Mouse (Mus musculus) intestine, embryonic 15.5 days (tissue): ENCODE data around the gene Foxg1. TPM values are rescaled to one million over a fixed set of nuclear protein-coding genes. Genes with fewer than 3 reads are reported as not detected.
A peak's percentile ranks its signal among the peaks of the same experiment; 100 is the strongest.

ENCODE experiments used
- ATAC-seq: fragments of 200-750 bp; cut with Nextera tagmentation; 2 replicates; pipeline ENCODE4 v1.8.0; 2017; ENCODE audit warnings: moderate TSS enrichment, moderate library complexity
- H3K27ac ChIP-seq: fragments of 300-500 bp; sonication (generic); 2 replicates; pipeline ENCODE4 v1.5.1; 2015; ENCODE audit warnings: mild to moderate bottlenecking, inconsistent platforms
- H3K27me3 ChIP-seq: fragments of 300-500 bp; sonication (generic); replicated peaks from 2 replicates; pipeline ENCODE4 v1.6.1; 2015; ENCODE audit warnings: inconsistent platforms
- H3K36me3 ChIP-seq: fragments of 300-500 bp; sonication (generic); 2 replicates; pipeline ENCODE4 v1.6.1; 2015; ENCODE audit warnings: inconsistent platforms
- H3K4me1 ChIP-seq: fragments of 300-500 bp; sonication (generic); replicated peaks from 2 replicates; pipeline ENCODE4 v1.6.1; 2015; ENCODE audit warnings: inconsistent platforms
- H3K4me2 ChIP-seq: fragments of 300-500 bp; sonication (generic); replicated peaks from 2 replicates; pipeline ENCODE4 v1.6.1; 2015; ENCODE audit warnings: mild to moderate bottlenecking, inconsistent platforms
- H3K4me3 ChIP-seq: fragments of 300-500 bp; sonication (generic); replicated peaks from 2 replicates; pipeline ENCODE4 v1.5.1; 2015; ENCODE audit warnings: inconsistent platforms
- H3K9ac ChIP-seq: fragments of 300-500 bp; sonication (generic); 2 replicates; pipeline ENCODE4 v1.6.1; 2015; ENCODE audit warnings: inconsistent platforms
- H3K9me3 ChIP-seq: fragments of 300-500 bp; sonication (generic); 2 replicates; pipeline ENCODE4 v1.6.1; 2016; ENCODE audit warnings: inconsistent platforms
- WGBS: fragments of 180-500 bp; shearing (Covaris S2); methylation state at CpG from one replicate; pipeline ENCODE4 v1.1.7; 2015; 5-methylcytosine and 5-hydroxymethylcytosine counted together
- polyA plus RNA-seq: library from polyadenylated mRNA; unstranded; fragments of >200 nt; fragmentation: Nextera tagmentation; extraction: Ambion mirVana; gene quantifications from 2 replicates; pipeline ENCODE4 v1.2.1, GENCODE M21; 2015

Gene Foxg1
- polyA plus RNA-seq, 1 experiment from 2014 or later: not detected

DNA sequence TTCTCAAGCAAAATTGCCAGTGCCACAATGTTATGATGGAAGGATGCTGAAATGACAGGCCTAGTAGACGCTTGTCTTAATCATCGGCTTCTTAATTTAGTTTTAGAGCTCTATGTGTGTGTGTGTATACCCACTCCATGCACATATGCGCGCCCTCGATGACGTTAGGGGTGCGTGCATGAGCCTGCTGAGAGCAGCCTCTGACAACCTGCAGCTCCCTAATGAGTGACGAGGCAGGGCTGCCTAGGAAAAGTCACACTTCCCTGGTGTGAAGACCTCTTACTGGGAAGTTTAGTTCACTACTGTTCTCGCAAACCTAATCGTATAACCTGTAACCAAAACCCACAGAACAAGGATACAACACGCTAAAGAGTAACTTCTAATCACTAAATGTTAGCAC is 3.0 kb upstream of the Foxg1 start:
- ATAC-seq: no peak

DNA sequence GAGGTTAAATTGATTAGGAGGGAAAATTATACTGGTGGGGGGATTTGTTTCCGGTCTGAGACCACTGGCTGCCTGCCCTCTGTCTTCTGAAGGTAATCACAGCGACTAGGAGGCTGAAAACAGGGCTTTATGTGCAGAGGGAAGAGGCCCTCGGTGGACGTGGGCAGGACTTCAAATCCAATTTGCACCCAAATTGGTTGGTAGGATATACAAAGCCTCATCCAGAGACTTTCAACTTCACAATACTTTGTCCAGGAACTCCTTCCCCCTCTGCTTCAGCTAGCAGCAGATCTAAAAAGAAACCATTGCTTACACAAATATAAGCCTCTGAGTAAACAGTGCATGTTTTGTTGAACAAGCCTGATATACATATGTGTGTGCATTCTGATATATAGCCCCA is 2.0 kb upstream of the Foxg1 start:
- ATAC-seq: no peak
- peaks cover 93% of the 10 kb centered on the region for H3K27me3 ChIP-seq

More for the DNA sequence above, 3.0 kb upstream of the Foxg1 start:
- no peaks in the 10 kb centered on the region for H3K9me3 ChIP-seq
- H3K4me1 ChIP-seq: peaks cover 9% of the 10 kb centered on the region
- H3K4me3 ChIP-seq: no peak overlapping the region
- H3K27ac ChIP-seq: no peak overlapping the region
- 4% methylated on average over 11 of the region's 11 CpGs for whole genome bisulfite sequencing
- no peaks in the 10 kb centered on the region for H3K36me3 ChIP-seq
- peaks cover 85% of the 10 kb centered on the region for H3K27me3 ChIP-seq
- H3K9ac ChIP-seq: no peak overlapping the region
- H3K4me2 ChIP-seq: no peak overlapping the region

DNA sequence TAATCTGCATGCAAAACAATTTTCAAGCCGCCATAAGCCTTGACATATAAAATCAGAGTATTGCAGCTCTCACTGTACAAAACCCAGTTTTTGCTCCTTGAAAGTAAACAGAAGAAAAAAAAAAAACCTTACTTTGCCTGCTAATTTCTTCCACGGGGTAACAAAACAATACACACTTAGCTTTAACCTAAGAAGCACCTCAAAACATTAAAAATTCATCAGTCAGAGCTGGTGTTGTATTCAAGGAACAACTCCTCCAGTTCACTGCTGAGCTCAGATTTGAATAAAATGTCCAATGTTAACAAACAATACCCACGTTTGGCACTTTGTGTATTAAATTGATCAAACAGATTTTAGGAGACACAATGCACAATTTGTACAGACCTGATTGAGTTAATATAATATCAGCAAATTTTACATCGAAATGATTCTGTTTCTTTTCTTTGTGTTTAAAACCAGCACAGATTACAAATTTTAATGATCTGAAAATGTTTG is 1.4 kb upstream of the Foxg1 start:
- no peak overlapping the region for H3K4me2 ChIP-seq
- H3K4me3 ChIP-seq: no peak overlapping the region
- H3K27me3 ChIP-seq: peaks cover 93% of the 10 kb centered on the region
- no peak overlapping the region for H3K9ac ChIP-seq
- H3K36me3 ChIP-seq: no peaks in the 10 kb centered on the region
- no peak overlapping the region for H3K27ac ChIP-seq
- 5% methylated on average over 4 of the region's 4 CpGs for WGBS
- H3K4me1 ChIP-seq: peaks cover 9% of the 10 kb centered on the region
- ATAC-seq: no peak
- no peaks in the 10 kb centered on the region for H3K9me3 ChIP-seq

More for the DNA sequence above, 2.0 kb upstream of the Foxg1 start:
- WGBS: 1% methylated on average over 4 of the region's 4 CpGs
- Histone ChIP-seq H3K9ac (no peak overlapping the region), H3K36me3 (no peaks in the 10 kb centered on the region), H3K27ac (no peak overlapping the region), H3K4me2 (no peak overlapping the region), H3K9me3 (no peaks in the 10 kb centered on the region), H3K4me3 (no peak overlapping the region), H3K4me1 (peaks cover 9% of the 10 kb centered on the region)

DNA sequence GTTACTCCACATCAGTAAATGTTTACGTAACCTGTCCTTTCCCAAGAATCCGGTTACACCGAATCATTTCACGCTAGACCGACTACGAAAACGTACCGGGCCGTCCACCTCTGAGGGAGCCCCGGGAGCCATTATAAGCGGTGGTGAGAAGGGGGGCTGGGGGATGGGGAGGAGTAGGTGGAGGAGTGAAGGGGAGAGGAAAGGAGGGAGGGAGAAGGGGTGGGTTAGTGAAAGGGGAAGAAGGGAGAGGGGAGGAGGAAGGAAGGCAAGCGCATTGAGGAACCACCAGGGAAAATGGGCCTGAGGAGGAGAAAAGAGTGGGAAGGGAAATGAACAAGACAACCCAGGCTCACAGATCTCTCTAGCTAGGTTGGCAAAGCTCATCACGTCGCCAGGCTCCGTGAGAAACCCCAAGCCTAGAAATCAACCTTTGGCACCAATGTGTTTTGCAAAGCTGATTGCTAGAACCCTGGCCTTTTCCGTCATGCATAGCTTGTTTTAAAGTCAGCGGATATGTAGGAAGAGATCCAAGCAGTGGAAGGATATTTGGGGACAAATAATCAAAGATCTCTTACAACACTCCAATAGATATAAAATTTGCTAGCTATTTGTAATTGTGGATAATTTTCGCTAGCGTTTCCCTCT is 617 bp upstream of the Foxg1 start:
- peaks cover 9% of the 10 kb centered on the region for H3K4me1 ChIP-seq
- peaks cover 87% of the 10 kb centered on the region for H3K27me3 ChIP-seq
- no peaks in the 10 kb centered on the region for H3K36me3 ChIP-seq
- no peak overlapping the region for H3K4me3 ChIP-seq
- no peak overlapping the region for H3K4me2 ChIP-seq
- WGBS: 1% methylated on average over 19 of the region's 19 CpGs
- no peak for ATAC-seq
- H3K9me3 ChIP-seq: no peaks in the 10 kb centered on the region
- H3K9ac ChIP-seq: no peak overlapping the region
- H3K27ac ChIP-seq: no peak overlapping the region

DNA sequence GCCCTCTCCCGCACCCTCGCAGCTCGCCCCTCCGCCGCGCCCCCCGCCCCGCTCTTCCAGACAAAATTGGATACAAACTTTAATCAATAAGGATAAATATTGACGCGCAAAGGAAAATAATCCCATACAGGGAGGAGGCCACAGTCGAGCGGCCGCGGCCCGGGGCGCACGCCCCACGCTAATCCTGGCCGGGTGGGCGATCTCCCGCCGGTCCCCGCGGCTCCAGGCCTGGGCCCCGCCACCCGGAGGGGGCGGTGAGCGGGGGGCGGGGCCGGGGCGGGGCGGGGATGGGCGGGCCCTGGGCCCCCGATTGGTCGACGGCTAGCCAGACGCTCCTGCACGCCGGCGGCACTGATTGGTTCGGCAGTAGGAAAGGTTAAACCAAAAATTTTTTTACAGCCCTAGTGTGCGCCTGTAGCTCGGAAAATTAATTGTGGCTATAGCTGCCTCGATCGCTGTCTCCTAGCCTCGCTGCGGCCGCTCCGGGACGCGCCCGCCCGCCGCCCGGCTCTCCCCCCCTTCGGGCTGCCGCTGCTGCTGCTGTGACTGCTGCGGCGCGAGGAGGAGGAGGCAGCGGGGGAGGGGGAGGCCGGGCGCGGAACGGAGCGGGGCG is 1.2 kb downstream of the Foxg1 start:
- ATAC-seq: peak; percentile 68
- peaks cover 73% of the 10 kb centered on the region for H3K27me3 ChIP-seq
- no peak overlapping the region for H3K9ac ChIP-seq
- H3K4me1 ChIP-seq: peaks cover 9% of the 10 kb centered on the region
- H3K4me3 ChIP-seq: peak overlapping the region; percentile 29
- peak overlapping the region; percentile 61 for H3K4me2 ChIP-seq
- no peak overlapping the region for H3K27ac ChIP-seq
- no peaks in the 10 kb centered on the region for H3K9me3 ChIP-seq
- WGBS: under 1% methylated on average over 57 of the region's 67 CpGs
- no peaks in the 10 kb centered on the region for H3K36me3 ChIP-seq

DNA sequence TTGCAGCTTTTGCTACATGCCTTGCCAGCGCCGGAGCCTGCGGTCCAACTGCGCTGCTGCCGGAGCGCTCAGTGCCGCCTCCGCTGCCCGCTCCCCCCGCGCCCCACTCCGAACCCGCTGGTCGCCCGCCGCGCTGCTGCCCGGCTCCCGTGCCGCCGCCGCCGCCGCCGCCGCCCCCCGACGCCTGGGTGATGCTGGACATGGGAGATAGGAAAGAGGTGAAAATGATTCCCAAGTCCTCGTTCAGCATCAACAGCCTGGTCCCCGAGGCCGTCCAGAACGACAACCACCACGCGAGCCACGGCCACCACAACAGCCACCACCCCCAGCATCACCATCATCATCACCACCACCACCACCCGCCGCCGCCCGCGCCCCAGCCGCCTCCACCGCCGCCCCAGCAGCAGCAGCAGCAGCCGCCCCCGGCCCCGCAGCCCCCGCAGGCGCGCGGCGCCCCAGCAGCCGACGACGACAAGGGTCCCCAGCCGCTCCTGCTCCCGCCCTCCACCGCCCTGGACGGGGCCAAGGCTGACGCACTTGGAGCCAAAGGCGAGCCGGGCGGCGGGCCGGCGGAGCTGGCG is 1.9 kb downstream of the Foxg1 start:
- ATAC-seq: no peak

DNA sequence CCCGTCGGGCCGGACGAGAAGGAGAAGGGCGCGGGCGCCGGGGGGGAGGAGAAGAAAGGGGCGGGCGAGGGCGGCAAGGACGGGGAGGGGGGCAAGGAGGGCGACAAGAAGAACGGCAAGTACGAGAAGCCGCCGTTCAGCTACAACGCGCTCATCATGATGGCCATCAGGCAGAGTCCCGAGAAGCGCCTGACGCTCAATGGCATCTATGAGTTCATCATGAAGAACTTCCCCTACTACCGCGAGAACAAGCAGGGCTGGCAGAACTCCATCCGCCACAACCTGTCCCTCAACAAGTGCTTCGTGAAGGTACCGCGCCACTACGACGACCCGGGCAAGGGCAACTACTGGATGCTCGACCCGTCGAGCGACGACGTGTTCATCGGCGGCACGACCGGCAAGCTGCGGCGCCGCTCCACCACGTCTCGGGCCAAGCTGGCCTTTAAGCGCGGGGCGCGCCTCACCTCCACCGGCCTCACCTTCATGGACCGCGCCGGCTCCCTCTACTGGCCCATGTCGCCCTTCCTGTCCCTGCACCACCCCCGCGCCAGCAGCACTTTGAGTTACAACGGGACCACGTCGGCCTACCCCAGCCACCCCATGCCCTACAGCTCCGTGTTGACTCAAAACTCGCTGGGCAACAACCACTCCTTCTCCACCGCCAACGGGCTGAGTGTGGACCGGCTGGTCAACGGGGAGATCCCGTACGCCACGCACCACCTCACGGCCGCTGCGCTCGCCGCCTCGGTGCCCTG is 2.6 kb downstream of the Foxg1 start, which contains the start of gene Gm43517:
Gene Gm43517, plus strand, starts transcription at position 299 of the 755 bp plus-strand sequence.
- H3K9me3 ChIP-seq: no peaks in the 10 kb centered on the region
- no peaks in the 10 kb centered on the region for H3K36me3 ChIP-seq
- WGBS: 2% methylated on average over 73 of the region's 75 CpGs
- peak within 1 kb of the TSS; percentile 61 for H3K4me2 ChIP-seq
- peaks cover 63% of the 10 kb centered on the region for H3K27me3 ChIP-seq
- peaks cover 9% of the 10 kb centered on the region for H3K4me1 ChIP-seq
- peak within 1 kb of the TSS; percentile 29 for H3K4me3 ChIP-seq
- H3K9ac ChIP-seq: no peak within 1 kb of the TSS
- H3K27ac ChIP-seq: no peak within 1 kb of the TSS
- ATAC-seq: peak; percentile 66

More for the DNA sequence above, 1.9 kb downstream of the Foxg1 start:
- H3K9ac ChIP-seq: no peak overlapping the region
- H3K4me1 ChIP-seq: peaks cover 9% of the 10 kb centered on the region
- WGBS: 1% methylated on average over 50 of the region's 66 CpGs
- H3K36me3 ChIP-seq: no peaks in the 10 kb centered on the region
- no peak overlapping the region for H3K27ac ChIP-seq
- H3K9me3 ChIP-seq: no peaks in the 10 kb centered on the region
- peaks cover 65% of the 10 kb centered on the region for H3K27me3 ChIP-seq
- peak overlapping the region; percentile 23; the same call in 1 of the 2 replicates for H3K4me3 ChIP-seq
- peak overlapping the region; percentile 61 for H3K4me2 ChIP-seq

DNA sequence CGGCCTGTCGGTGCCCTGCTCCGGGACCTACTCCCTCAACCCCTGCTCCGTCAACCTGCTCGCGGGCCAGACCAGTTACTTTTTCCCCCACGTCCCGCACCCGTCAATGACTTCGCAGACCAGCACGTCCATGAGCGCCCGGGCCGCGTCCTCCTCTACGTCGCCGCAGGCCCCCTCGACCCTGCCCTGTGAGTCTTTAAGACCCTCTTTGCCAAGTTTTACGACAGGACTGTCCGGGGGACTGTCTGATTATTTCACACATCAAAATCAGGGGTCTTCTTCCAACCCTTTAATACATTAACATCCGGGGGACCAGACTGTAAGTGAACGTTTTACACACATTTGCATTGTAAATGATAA is 3.2 kb downstream of the Foxg1 start:
- 2% methylated on average over 23 of the region's 23 CpGs for WGBS
- H3K4me2 ChIP-seq: 0 out of 2 replicates have a peak overlapping the region, but pooled peaks have one; percentile 61
- H3K36me3 ChIP-seq: no peaks in the 10 kb centered on the region
- H3K4me3 ChIP-seq: no peak overlapping the region
- peaks cover 9% of the 10 kb centered on the region for H3K4me1 ChIP-seq
- H3K27me3 ChIP-seq: peaks cover 63% of the 10 kb centered on the region
- ATAC-seq: peak; percentile 15; the same call in 1 of the 2 replicates
- no peaks in the 10 kb centered on the region for H3K9me3 ChIP-seq
- no peak overlapping the region for H3K27ac ChIP-seq
- H3K9ac ChIP-seq: no peak overlapping the region

DNA sequence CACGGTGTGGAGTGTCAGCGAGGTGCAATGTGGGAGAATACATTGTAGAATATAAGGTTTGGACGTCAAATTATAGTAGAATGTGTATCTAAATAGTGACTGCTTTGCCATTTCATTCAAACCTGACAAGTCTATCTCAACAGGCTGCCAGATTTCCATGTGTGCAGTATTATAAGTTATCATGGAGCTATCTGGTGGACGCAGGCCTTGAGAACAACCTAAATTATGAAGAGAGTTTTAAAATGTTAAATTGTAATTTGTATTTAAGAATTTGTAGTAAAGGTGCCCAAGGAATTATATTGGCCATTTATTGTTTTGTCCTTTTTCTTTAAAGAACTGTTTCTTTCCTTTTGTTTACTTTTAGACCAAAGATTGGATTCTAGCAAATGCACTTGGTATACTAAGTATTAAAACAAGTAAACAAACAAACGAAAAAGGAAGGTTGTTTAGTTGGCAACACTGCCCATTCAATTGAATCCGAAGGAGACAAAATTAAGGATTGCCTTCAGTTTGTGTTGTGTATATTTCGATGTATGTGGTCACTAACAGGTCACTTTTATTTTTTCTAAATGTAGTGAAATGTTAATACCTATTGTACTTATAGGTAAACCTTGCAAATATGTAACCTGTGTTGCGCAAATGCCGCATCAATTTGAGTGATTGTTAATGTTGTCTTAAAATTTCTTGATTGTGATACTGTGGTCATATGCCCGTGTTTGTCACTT is 3.8 kb downstream of the Foxg1 start:
- H3K36me3 ChIP-seq: no peaks in the 10 kb centered on the region
- no peaks in the 10 kb centered on the region for H3K9me3 ChIP-seq
- ATAC-seq: no peak
- no peak overlapping the region for H3K4me2 ChIP-seq
- peaks cover 11% of the 10 kb centered on the region for H3K4me1 ChIP-seq
- 13% methylated on average over 10 of the region's 10 CpGs for WGBS
- peaks cover 62% of the 10 kb centered on the region for H3K27me3 ChIP-seq
- H3K9ac ChIP-seq: no peak overlapping the region
- H3K4me3 ChIP-seq: no peak overlapping the region
- H3K27ac ChIP-seq: no peak overlapping the region

DNA sequence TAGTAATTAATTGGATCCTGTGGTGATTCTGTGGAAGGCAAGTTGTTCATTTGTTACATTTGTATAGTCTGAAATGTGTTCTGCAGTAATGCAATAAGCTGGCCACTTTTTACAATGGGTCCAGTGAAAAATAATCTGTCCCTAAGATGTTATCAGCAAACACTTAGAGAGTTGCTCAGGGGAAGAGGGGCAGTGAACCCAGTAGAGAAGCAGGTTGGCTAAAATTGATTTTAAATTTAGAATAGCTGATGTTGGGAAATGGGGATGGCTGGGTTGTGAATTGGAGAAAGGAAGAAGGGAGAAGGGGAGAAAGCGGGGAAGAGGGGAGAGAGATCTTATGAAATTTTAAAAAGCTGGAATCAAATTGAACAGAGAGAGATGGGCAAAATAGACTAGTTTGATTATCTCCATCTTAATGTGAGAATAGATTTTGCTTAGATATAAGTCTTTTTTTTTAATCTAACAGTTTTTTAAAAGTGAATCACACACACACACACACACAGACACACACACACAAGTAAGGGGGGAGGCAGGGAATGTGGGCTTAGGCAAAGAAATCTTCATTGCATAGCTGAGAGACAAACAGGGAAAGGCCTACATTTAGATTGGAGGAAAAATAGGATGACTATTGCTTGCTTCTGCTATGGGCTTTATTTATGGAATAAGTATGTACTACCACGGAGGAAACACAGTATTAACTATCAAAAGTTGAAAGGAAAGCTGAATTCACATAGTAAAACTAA is 5.6 kb downstream of the Foxg1 start:
- H3K4me3 ChIP-seq: no peak overlapping the region
- no peak overlapping the region for H3K9ac ChIP-seq
- peaks cover 10% of the 10 kb centered on the region for H3K4me1 ChIP-seq
- peaks cover 59% of the 10 kb centered on the region for H3K27me3 ChIP-seq
- no peak overlapping the region for H3K27ac ChIP-seq
- no peak for ATAC-seq
- H3K9me3 ChIP-seq: no peaks in the 10 kb centered on the region
- 15% methylated on average over 2 of the region's 2 CpGs for WGBS
- no peaks in the 10 kb centered on the region for H3K36me3 ChIP-seq
- H3K4me2 ChIP-seq: no peak overlapping the region

DNA sequence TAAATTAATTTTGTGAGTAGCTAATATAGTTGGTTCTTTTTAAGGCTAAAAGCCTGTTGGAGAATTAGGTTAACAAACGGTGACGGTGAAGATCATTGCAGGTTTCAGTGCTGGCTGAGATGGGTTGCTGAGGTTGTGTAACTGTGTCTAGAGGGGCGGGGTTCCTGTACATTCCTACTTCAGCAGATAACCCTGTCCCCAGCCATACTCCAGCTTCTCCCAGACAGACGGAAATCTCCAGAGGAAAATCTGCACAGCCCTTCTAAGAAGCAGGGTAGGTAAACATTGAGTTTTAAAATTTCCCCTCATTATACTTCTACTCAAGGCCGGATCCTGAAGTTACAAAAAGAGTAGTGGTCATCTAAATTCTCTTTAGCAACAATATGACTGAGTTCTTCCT is 7.2 kb downstream of the Foxg1 start:
- H3K36me3 ChIP-seq: no peaks in the 10 kb centered on the region
- WGBS: 5% methylated on average over 5 of the region's 5 CpGs
- ATAC-seq: no peak
- no peak overlapping the region for H3K9ac ChIP-seq
- no peak overlapping the region for H3K27ac ChIP-seq
- H3K4me2 ChIP-seq: no peak overlapping the region
- 0 out of 2 replicates have a peak, but pooled peaks cover 2% of the 10 kb centered on the region for H3K4me1 ChIP-seq
- no peaks in the 10 kb centered on the region for H3K9me3 ChIP-seq
- peaks cover 52% of the 10 kb centered on the region for H3K27me3 ChIP-seq
- no peak overlapping the region for H3K4me3 ChIP-seq
